Mouse (Mus musculus): ENCODE data around the gene Bmper.
A peak's percentile ranks its signal among the peaks of the same experiment; 100 is the strongest.

The Bmper gene

DNA sequence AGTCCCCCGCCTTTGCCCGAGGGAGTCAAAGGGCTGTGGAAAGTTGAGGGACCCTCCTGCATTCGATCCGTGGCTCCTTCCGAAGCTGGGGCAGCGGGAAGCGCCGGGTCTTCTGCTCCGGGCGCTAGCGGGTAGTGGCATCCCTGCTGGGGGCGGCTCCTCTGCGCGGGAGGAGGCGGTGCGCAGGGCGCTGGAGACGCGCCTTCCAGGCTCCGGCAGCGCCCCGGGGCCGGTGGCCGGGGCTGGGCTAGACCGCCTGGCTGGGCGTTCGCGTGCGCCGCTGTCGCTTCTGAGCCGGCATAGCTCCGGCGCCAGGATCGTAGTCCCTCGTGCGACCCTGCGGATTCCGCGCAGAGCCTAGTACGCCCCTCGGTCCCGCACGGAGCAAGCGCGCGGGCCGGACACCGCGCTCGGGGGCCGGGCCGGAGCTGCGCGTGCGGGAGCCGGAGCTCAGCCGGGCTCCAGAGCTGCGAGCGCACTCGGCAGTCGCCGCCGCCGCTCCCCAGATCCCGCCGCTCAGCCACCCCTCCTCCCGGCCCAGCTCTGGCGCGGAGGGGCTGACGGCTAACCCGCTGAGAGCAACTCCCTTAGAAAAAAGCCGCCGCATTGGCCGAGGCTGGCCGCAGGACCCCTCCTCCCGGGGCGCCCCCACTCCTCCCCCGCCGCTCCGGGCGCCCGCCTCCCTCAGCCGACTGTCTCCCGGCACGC, at the start of gene Bmper:
Gene Bmper, plus strand, starts transcription at position 236 of the 708 bp plus-strand sequence.
- DNase-seq: peak; percentile 32

DNA sequence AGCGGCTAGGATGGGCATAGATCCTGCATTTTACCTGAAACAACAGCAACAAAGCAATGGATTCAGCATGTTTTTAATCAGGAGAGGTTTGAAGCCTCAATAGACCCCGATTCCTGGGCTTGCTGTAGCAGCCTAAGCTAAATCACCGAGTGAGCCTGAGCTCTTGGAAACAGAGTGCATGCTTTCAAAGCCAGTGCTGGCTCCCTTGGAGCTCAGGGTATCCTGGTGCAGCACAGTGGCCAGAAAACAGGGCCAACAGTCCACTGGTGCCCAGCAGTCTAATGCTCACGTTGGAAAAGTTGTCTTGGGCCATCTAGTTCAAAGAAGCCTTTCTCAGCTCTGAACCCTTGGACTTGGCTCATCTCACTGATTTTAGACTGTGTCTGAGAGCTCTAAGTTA, 45.4 kb upstream of the Bmper start:
- DNase-seq: peak; percentile 10

DNA sequence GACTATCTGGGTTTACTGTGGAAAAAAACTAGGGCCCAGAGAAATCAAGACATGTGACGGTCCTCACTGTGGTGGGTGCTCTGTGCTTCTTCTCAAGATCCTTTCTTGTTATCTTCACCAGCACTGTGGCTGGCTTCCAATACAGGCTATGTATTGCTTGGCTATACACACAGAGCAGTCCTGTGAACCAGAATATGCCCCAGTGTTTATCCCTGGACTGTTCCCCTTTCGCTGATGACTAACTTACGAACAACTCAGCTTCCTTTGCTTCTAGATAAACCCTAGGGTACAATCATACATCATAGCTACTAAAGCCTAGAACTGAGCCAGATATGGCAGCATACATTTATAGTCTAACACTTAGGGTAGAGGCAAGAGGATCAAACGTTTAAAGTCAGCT, 35.7 kb upstream of the Bmper start:
- DNase-seq: no peak

DNA sequence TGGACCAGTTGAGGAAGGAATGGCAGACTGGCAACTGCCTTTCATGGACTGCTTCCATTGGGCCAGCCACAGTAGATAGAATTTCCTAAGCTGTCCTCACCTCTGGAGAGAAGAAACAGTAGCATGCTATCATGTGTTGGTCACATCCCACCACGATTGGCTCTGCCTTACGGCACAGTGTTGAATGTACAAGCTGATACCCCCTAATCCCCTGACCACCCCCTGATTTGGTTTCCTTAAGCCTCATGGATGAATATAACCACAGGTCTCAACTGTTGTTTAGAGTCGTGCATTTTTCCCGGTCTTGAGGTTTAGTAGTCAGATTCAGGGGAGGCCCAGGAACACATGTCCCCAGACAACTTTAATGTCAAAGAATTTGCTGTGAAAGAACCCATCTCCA, 34.7 kb upstream of the Bmper start:
- DNase-seq: no peak

DNA sequence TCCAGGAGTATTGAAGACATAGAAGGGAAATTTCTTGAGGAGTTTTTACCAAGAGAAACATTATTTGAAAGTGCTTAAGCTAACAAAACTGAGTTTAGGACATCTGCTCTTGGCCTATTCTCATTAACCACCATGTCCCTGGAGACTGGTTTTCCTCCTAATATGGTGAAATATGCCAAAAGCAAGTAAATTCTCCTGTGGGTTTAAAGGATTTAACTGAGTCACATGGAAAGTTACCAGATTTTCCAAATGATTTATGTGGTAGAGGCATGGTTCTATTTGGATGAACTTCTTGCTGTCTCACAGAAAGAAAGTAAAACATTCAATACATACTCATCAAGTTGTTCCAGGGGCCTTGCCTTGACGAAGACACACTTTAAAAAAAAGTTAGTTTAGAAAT, 31.9 kb upstream of the Bmper start:
- DNase-seq: no peak

DNA sequence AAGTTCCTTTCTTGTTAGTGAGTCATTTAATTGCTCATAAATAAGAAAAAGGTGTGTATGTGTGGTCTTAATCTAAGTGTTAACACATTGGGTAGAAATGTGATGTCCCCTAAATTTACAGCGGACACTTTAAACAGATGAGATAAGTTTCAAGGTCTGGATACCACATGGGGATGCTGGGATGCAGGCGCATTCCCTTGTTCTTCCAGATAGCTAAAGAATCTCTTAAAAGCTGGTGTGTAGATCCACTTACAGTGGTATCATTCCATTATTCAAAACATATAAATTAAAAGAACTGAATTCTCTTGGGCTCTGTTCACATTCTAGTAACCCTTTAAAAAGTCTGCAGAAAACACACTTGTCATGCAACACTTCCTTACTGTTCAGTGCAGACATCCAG, 31.4 kb upstream of the Bmper start:
- no peak for DNase-seq

DNA sequence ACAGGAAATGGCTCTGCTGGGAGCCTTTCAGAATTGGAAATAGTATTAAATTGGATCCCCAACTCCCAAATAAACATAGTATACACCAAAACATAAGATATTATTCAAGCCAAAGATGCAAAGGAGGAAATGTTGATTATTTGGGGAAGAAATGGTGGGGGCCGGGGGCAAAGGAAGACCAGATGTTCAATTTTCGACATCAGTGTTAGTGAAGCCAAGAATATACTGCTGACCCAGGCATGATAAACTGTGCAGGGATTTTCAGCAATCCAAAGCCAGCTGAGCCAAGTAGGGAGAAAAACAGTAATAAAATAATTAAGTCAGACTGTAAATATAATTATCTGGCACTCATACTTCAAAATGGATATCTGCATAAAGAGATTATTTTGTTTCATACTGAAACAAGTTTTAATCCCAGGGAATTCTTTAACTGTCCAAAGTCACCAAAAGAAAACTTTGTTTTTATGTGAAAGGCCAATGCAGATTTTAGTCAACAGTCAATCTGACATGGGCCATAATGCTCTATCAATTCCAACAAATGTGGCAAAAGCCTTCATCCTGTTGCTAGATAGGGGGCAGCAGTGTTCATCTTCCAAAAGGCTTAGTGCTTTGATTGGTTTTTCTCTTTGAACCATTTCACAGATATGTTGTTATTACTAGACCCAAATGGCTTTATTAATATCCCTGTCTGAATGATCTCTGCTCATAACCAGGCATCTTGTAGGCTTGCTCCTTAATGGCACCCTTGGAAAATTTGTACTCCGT, 30.1 kb upstream of the Bmper start:
- DNase-seq: no peak

DNA sequence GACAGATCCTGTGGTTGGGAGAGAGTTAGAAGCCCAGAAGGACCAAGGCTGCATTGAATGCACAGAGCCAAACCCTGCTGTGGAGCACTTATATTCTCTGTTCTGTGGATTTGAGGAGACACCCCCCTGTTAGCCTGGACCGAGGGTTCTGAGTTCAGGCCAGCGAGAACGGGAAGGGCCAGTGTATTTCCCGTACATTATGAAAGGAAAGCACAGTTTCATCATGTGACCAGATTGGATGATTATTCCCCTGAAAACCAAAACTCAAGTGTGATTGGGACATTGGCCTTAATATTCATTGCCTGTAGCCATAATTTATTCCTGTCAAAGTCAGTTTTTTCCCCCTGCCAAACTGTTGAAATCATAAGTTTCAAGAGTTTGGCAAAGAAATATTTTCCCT, 23.9 kb upstream of the Bmper start:
- DNase-seq: no peak

DNA sequence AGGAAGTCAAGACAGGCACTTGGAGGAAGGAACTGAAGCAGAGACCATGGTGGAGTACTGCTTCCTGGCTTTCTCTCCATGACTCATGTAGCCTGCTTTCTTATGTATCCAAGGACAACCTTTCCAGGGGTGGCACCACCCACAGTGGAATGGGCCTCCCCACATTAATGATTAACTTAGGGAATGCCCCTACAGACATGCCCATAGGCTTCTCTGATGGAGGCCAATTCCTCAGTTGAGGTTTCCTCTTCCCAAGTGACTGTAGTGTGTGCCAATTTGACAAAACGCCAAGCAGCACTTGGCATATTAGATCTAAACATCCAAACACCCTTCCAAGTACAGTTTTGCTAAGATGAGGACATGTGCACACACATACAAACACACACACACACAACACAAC, 23.0 kb upstream of the Bmper start:
- DNase-seq: no peak

DNA sequence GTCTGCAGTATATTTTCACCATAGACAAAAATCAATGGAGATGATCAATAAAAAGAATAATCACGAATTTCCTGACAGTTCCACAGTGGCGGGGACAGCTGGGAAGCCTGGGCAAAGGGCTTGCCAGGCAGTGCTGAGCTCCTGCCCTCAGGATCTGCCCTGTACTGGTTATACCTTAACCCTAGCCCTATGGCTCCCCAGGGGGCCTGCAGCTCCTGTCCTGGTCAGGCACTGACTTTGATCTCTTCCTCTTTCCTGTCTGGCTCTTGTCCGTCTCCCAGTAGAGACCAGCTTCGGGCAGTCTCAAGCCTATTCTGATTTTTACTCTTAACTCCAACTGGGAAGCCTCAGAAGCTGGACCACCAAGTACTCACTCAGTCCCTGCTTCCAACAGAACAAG, 22.0 kb upstream of the Bmper start:
- no peak for DNase-seq

DNA sequence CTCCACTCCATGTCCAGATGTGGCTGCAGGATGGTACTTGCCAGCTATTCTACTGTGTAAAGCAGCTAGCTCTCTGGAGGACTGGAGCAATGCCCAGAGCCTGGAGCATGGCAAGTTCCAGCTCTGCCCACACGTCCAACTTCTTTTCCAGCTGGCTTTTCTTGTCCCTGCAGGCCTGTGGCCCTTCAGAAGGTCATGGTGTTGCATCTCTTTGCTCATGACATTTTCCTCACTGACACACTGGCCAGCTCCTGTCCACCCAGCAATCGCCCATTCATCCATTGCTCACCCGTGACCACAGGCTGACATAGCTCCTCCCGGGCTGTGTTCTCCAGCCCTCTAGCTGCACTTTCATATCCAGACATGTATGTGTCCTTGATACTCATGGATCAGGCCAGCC, 20.4 kb upstream of the Bmper start:
- no peak for DNase-seq

DNA sequence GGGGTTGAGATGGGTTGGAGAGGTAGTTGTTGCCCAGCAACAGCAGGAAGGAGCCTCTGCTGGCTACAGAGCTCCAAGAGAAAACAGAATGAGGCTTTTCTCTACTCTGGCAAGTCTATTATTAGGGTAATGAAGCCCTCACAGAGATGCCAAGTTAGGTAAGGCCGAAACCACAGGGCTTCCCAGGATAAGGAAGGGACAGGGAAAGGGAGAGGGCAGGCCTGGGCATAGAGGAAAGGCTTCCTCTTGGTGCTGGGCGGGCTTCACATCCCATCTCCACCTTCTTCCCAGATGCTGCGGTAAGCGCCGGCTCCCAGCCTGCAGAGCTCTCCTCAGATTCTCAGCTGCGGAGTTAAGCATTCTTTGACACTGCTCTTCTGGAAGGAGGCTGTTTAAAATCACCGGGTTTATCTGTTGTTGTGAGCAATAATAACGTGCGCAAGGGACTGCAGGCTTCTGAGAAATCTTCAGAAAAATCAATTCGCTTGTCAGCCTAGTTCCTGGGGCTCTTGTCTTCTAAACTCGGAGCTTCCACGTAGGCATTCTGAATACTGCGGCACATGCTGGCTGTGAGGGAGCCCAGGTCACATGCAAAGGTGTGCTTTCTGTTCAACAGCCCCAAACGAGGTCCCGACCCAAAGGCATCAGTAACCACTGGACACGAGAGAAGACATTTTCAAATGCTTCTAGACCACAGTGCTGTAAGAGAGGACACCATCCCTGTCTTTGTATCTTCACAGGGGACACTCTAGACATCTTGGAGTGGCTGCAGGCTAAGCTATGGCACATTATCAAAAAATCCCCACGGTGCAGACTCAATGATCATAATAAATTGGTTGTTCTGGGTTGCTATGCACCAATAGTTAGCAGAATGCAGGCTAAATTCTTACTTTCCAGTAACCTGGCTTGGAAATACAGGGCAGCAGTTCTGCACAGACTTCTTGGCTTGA, 18.3 kb upstream of the Bmper start:
- DNase-seq: no peak

DNA sequence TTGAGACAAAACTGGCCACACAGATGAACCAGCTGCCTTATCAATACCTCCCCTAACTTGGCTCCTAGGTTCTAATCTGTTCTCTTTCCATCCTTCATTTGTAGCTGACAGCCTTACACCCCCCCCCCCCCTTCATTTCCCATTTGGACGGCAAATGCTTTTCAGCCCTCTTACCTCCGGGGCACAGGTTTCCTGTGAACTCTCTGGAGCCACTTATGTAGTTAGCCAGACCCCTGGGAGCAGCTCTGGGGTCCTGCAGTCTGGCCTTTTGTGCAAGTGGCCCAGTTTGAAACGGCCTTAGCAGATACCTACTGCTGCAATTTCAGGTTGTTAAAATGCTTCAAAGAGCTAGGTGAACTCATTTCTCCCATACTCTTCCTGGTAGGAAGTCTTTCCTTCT, 17.6 kb upstream of the Bmper start:
- DNase-seq: no peak

DNA sequence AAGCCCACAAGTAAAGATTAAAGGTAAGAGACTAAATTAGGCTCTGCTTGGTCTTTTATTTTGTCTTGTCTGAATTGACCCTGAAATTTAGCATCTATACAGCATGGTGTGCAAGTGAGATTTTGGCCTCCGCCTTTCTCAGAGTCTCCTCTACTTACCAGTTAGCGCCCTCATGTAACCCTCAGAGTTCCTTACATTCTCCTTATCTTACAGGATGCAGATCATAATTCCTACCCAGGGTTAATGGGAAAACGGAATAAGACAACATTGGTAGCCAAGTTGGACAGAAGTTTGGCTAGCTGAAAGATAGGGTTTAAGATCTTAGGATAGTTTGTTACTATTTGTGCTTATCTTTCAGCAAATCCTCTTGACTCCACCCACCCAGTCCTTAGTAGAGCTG, 17.1 kb upstream of the Bmper start:
- DNase-seq: no peak

DNA sequence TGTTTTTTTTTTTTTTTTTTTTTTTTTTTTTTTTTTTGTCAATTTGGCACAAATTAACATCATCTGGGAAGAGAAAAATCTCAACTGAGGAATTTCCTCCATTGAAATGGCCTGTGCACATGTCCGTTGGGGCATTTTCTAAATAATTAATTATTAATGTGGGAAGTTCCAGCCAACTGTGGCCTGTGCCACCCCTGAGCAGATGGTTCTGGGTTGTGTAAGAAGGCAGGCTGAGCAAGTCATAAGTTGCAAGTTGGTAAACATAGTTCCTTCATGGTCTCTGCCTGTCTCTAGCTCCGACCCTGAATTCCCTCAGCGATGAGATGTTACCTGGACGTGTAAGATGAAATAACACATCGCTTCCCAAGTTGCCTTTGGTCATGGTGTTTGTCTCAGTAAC, 16.7 kb upstream of the Bmper start:
- DNase-seq: no peak

DNA sequence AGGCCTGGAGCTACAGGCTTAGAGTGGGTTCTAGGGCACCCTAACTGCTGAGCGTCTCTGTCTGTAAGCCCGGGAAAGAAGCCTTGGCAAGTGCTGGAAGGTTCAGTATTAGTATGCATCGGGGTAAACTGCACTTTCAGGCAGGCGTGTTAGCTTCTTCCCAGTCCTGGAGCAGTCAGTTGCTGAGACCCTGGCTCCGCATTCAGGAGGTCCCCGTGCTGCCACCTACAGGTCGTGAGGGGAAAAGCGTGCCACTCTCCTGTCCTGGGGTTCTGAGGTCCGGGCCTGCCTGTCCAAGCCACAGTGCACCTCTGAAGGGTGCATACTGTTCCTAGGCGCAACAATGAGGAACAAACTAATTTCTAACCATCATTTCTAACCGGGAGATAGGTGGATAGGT, 10.6 kb upstream of the Bmper start:
- peak; percentile 44 for DNase-seq

DNA sequence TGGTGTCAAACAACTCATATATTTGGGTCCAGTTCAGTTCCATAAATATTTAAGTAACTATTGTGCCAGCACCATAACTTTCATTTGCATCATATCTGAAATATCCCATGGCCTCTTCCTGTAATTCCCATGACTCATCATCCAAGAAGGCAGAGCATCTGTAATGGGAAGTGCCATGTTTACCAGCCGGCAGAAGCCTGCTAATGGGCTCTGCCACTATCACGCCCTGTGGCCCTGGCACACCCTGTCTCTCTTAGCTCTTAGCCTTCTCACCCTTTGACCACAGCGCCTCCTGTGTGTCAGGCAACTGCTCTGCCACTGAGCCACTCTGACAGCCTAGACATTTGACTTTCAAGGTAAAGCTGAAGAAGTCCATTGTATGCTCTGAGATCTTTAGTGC, 3.1 kb upstream of the Bmper start:
- no peak for DNase-seq

DNA sequence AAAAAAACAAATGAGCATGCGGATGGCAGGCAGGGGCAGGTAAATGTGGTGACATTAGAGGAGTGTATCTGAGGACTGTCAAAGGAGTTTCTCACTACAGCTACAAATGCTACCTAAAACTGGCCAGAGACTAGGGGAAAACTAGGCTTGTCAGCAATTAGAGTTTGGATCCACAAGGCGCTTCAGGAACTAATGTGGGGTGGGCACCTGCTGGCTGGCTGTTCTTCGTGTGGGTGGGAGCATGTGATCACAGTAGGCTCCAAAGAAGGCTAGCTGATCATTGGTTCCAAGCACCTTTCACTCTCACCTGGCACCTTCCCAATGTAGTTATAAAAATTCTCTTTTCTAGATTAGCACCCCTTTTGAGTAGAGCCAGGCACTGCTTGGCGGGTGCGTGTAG, 900 bp upstream of the Bmper start:
- no peak for DNase-seq

DNA sequence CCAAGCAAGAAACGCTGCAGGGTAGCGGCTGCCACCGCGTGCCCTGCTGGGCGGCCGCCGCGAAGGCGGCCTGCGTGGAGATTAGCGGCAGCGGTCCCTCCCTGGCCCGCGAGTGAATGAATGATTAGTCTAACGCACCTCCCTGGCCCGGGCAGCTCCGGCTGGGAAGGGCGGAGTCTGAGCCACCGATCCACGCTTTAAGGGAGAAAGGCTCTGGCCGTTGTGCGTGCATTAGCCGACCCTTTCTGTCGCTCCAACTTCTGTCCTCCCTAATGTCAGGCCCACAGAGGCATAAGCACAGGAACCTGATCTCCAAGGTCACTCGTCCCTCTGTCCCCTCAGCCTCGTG, 410 bp upstream of the Bmper start:
- peak; percentile 12 for DNase-seq

DNA sequence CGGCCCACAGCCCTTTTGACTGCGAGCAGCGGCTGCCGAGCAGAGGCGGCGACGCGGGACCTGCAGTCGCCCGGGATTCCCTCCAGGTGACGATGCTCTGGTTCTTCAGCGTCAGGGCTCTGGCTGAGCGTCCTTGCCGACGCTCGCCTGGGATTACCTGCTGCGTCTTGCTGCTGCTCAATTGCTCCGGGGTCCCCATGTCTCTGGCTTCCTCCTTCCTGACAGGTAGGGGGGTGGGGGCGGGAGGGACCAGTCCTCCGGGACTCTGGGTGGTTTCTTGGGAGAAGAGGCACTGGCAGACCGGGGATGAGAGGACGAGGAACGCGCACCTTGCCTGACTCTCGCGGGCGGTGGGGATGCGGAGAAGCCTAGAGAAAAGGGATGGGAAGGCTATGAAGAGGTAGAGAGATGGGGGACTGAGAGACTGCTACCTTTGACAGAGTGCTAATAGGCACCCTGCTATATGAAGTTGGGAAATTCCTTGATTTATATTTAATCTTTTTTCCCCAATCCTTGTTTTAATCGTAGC, 737 bp downstream of the Bmper start:
- no peak for DNase-seq

DNA sequence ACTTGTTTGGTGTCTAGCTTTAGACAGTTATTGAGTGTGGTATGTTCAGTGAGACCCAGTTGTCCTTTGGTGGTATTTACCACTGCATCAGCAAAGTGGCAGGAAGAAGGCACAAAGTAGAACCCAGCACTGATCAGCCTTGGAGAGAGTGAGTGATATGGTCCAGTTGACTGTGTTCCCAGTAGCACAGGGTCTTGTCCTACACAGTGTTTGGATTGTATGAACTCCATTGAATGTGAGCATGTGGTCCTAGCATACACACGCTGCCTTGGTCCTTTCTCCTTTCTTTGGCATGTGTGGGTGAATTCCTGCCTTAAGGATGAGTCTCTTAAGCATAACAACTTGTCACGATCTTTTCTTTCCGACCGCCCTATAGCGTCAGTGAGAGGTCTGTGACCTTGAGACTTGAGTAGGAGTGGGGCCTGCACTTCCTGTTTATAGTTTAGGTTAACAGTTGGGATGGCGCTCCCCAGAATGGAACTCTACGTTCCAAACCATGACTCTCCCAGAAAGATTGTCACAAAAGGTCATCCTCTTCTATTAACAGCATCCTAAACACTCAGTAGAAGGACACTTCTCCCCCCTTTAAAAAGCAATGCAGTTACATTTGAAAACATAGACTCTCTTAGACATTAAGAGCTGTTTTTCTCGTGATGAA, 10.7 kb downstream of the Bmper start:
- DNase-seq: no peak

DNA sequence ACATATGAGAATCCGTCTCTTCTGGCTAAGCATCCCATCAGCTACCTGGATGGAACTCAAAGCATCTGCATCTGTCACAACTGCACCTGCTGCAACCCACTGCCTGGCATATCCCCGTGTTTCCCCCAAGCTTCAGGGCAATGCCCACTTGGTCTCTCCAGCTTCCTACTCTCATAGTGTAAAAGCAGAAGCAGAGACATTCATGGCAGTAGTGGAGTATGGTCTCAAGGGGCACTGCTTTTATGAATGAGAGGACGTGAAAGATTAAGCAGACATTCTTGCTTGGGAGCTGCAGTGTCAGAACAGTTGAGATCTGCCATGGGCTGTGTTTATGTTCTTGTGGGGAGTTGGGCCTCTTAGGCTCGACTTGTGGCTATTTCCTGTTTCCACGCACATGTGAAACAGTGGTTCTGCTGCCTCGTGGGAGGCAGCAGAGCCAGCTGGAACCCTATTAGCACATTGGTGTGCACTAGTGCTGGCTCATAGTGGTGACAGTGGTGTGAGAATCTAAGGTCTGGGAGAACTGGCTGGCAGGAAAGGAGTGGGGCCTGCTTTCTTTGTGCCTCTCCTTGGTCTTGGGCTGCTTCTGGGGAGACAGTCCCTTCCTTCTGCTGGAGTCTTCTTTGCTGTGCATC, 12.6 kb downstream of the Bmper start:
- no peak for DNase-seq

Measured in cerebellum, adult 9-11 months (tissue).